In the genomic region with DNA sequence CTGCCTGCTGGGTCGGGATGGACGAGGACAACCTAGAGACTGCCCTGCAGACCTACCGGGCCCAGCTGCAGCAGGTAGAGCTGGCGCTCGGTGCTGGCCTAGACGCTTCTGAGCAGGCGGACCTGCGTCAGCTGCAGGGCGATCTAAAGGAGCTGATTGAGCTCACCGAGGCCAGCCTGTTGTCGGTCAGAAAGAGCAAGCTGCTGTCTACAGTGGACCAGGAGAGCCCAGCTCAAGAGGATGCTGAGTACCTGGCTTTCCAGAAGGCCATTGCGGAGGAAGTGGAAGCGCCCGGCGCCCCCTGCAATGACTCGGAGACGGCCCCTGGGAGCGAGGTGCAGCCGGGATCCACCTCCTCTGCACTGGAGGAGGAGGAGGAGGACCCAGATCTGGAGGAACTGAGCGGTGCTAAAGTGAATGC, we compare ENCODE assay signal across 8 mouse cellular contexts. TPM values are rescaled to one million over a fixed set of nuclear protein-coding genes. Genes with fewer than 3 reads are reported as not detected.
A peak's percentile ranks its signal among the peaks of the same experiment; 100 is the strongest.
DNase-seq lines count a peak whose midpoint lies in the region; ATAC-seq lines count a peak whose summit lies in the region.

No protein-coding gene starts in this region.

- H3K4me2 ChIP-seq in hindbrain, embryonic 11.5 days (replicated peaks; ENCODE audit: low read depth, low read length): peak overlapping the region; percentile 89

- DNase-seq in adrenal gland, postnatal 14 days: peak; percentile 47
- DNase-seq in adrenal gland, adult 8-10 months: no peak
- peak; percentile 26 to 40 for DNase-seq in right cerebral cortex, adult 2 months (ENCODE audit: low spot score in 2 of 2)
- no peak for DNase-seq in right cerebral cortex, postnatal 36 days (ENCODE audit: low spot score in 2 of 2)
- peak; percentile 58 for DNase-seq in hindbrain, embryonic 11.5 days (ENCODE audit: low spot score)
- peak; percentile 55 for DNase-seq in thymus, postnatal 14 days
- no peak for DNase-seq in retina, embryonic 14.5 days (ENCODE audit: low spot score)

- peak overlapping the region; percentile 88 for H3K4me3 ChIP-seq in hindbrain, embryonic 11.5 days (ENCODE audit: low read depth, low read length)
- H3K4me3 ChIP-seq in megakaryocyte, embryonic 14.5 days (replicated peaks): peak overlapping the region; percentile 94

- ATAC-seq in hindbrain, embryonic 11.5 days (ENCODE audit: low FRiP score): peak; percentile 71

- peak overlapping the region; percentile 90 for H3K27ac ChIP-seq in hindbrain, embryonic 11.5 days (ENCODE audit: low read depth, low read length)

- peak overlapping the region; percentile 93 for H3K9ac ChIP-seq in hindbrain, embryonic 11.5 days (ENCODE audit: low read depth, low read length)

- under 1% methylated on average over 20 of the region's 20 CpGs for WGBS in hindbrain, embryonic 11.5 days

- H3K9me3 ChIP-seq in hindbrain, embryonic 11.5 days (ENCODE audit: control insufficient read depth, low read length): no peaks in the 10 kb centered on the region
- H3K9me3 ChIP-seq in megakaryocyte, embryonic 14.5 days: no peaks in the 10 kb centered on the region

- no peaks in the 10 kb centered on the region for H3K27me3 ChIP-seq in hindbrain, embryonic 11.5 days (ENCODE audit: control insufficient read depth, insufficient read depth, low read length)
- no peaks in the 10 kb centered on the region for H3K27me3 ChIP-seq in megakaryocyte, embryonic 14.5 days (replicated peaks)

- H3K36me3 ChIP-seq in hindbrain, embryonic 11.5 days (ENCODE audit: control insufficient read depth, insufficient read depth, low read length): peaks cover 12% of the 10 kb centered on the region
- H3K36me3 ChIP-seq in megakaryocyte, embryonic 14.5 days (replicated peaks; ENCODE audit: low read length): peaks cover 46% of the 10 kb centered on the region

- H3K4me1 ChIP-seq in hindbrain, embryonic 11.5 days (replicated peaks; ENCODE audit: control insufficient read depth, insufficient read depth, low read length): peaks cover 6% of the 10 kb centered on the region; the same call in 1 of the 2 replicates
- H3K4me1 ChIP-seq in megakaryocyte, embryonic 14.5 days: peaks cover 64% of the 10 kb centered on the region

RNA-seq across cellular contexts. Expression of a gene that starts 0.5 kb away (rescaled TPM):
- 36.4 and 49.3 TPM in 2 replicates for total RNA-seq in adrenal gland, postnatal 14 days (2021)
- total RNA-seq in adrenal gland, adult 8-10 months (2022): 10 to 100 TPM; 42.4 to 63.8 (median 57.7) TPM
- 51.6 and 55.2 TPM in 2 replicates for polyA plus RNA-seq in hindbrain, embryonic 11.5 days (2014; fragmentation: Nextera tagmentation; extraction: Ambion mirVana)
- polyA plus RNA-seq in megakaryocyte, embryonic 14.5 days (2012; ENCODE audit: insufficient read depth, low replicate concordance): 5.0 and 9.7 TPM in 2 replicates

RNA-seq across cellular contexts. Expression of a gene that starts 0.9 kb away (rescaled TPM):
- 35.3 and 37.9 TPM in 2 replicates for total RNA-seq in adrenal gland, postnatal 14 days (2021)
- total RNA-seq in adrenal gland, adult 8-10 months (2022): 10 to 100 TPM; 49.1 to 76.4 (median 55.7) TPM
- polyA plus RNA-seq in hindbrain, embryonic 11.5 days (2014; fragmentation: Nextera tagmentation; extraction: Ambion mirVana): 33.4 and 38.1 TPM in 2 replicates
- 3.5 and 17.6 TPM in 2 replicates for polyA plus RNA-seq in megakaryocyte, embryonic 14.5 days (2012; ENCODE audit: insufficient read depth, low replicate concordance)

RNA-seq across cellular contexts. Expression of a gene that starts 14.2 kb away (rescaled TPM):
- 15.5 and 24.2 TPM in 2 replicates for total RNA-seq in adrenal gland, postnatal 14 days (2021)
- total RNA-seq in adrenal gland, adult 8-10 months (2022): 10 to 100 TPM; 17.2 to 37.4 (median 22.9) TPM
- polyA plus RNA-seq in hindbrain, embryonic 11.5 days (2014; fragmentation: Nextera tagmentation; extraction: Ambion mirVana): 20.2 and 20.9 TPM in 2 replicates
- polyA plus RNA-seq in megakaryocyte, embryonic 14.5 days (2012; ENCODE audit: insufficient read depth, low replicate concordance): 20.5 and 108 TPM in 2 replicates

RNA-seq across cellular contexts. Expression of a gene that starts 46.1 kb away (rescaled TPM):
- total RNA-seq in adrenal gland, postnatal 14 days (2021): 37.6 and 38.6 TPM in 2 replicates
- 10 to 100 TPM; 26.4 to 74.8 (median 44.5) TPM for total RNA-seq in adrenal gland, adult 8-10 months (2022)
- 41.6 and 45.6 TPM in 2 replicates for polyA plus RNA-seq in hindbrain, embryonic 11.5 days (2014; fragmentation: Nextera tagmentation; extraction: Ambion mirVana)
- polyA plus RNA-seq in megakaryocyte, embryonic 14.5 days (2012; ENCODE audit: insufficient read depth, low replicate concordance): 1.5 and 6.1 TPM in 2 replicates

RNA-seq across cellular contexts. Expression of a gene that starts 51.4 kb away (rescaled TPM):
- total RNA-seq in adrenal gland, postnatal 14 days (2021): 10.6 and 19.4 TPM in 2 replicates
- 10 to 100 TPM; 18.1 to 31.5 (median 20.7) TPM for total RNA-seq in adrenal gland, adult 8-10 months (2022)
- 426 and 432 TPM in 2 replicates for polyA plus RNA-seq in hindbrain, embryonic 11.5 days (2014; fragmentation: Nextera tagmentation; extraction: Ambion mirVana)
- polyA plus RNA-seq in megakaryocyte, embryonic 14.5 days (2012; ENCODE audit: insufficient read depth, low replicate concordance): not detected in 2 replicates

Comparison
In these comparisons a context has a peak if more than half of its experiments do, and no peak if none do; other contexts are left out.
1. DNase-seq: peak in adrenal gland, postnatal 14 days (single experiment), right cerebral cortex, adult 2 months (2 of 2), hindbrain, embryonic 11.5 days (single experiment) and thymus, postnatal 14 days (single experiment); none in adrenal gland, adult 8-10 months (single experiment), right cerebral cortex, postnatal 36 days (0 of 2) and retina, embryonic 14.5 days (single experiment).